Mouse (Mus musculus) gastrocnemius, adult 2 months (tissue): ENCODE results near the gene Trim47. TPM values are rescaled to one million over a fixed set of nuclear protein-coding genes. Genes with fewer than 3 reads are reported as not detected.

ENCODE experiments used
- DNase-seq: peaks from one replicate; pipeline ENCODE4 v3.0.0; 2022
- H3K27ac ChIP-seq: fragments of 200-600 bp; 2 replicates; pipeline ENCODE4 v1.8.1; 2022; ENCODE audit warnings: mild to moderate bottlenecking
- H3K4me3 ChIP-seq: fragments of 200-600 bp; 2 replicates; pipeline ENCODE4 v1.8.1; 2022; ENCODE audit warnings: mild to moderate bottlenecking, moderate library complexity
- CTCF ChIP-seq: fragments of 200-600 bp; IDR thresholded peaks from 2 replicates; pipeline ENCODE4 v1.8.1; 2022; ENCODE audit warnings: antibody characterized with exemption, mild to moderate bottlenecking, moderate library complexity
- intact Hi-C: fragments of 180-260 bp; cut with DNase I; formaldehyde crosslinking; loops from one replicate; pipeline ENCODE4 v1.15.1; 2025
- total RNA-seq, 2 experiments: library from RNA; stranded (reverse); gene quantifications; 2 replicates each; pipeline ENCODE4 v1.2.3; 2021

The Trim47 gene
- total RNA-seq, 2 experiments from 2014 or later: 6.0 to 12.2 TPM

GRCm38 (mm10) chr11:116088188-116088587 is 38.8 kb downstream of the Trim47 start:
- no peak overlapping the region; the same call in 1 of the 2 replicates for H3K4me3 ChIP-seq
- intact Hi-C loops: loop anchor here (5.0 kb wide), 1 partner anchor 134 kb away; no protein-coding TSS in a partner anchor
- H3K27ac ChIP-seq: peak overlapping the region; percentile 97
- no peak for DNase-seq
- no peak for TF ChIP-seq CTCF

- H3K4me3 ChIP-seq: peak overlapping the region; percentile 70
- peak; percentile 99; the same call in 1 of the 2 replicates for TF ChIP-seq CTCF
- intact Hi-C loops: loop anchor here (1.0 to 5.0 kb wide), 4 partner anchors 43 to 135 kb away; partner anchors contain the start of genes Acox1, Ten1 and Unk
- peak overlapping the region; percentile 97 for H3K27ac ChIP-seq
- DNase-seq: peak; percentile 94
These were observed 39.5 kb downstream of the Trim47 start for GRCm38 (mm10) chr11:116087194-116088130.

GRCm38 (mm10) chr11:116086258-116087193 is 40.5 kb downstream of the Trim47 start, which contains the start of gene Wbp2:
Gene Wbp2 (minus strand): TSS chr11:116086995.
- intact Hi-C loops: loop anchor here (1.0 to 5.0 kb wide), 4 partner anchors 44 to 136 kb away; partner anchors contain the start of genes Acox1, Ten1 and Unk
- DNase-seq: peak; percentile 97
- Histone ChIP-seq H3K4me3 (peak within 1 kb of the TSS; percentile 70), H3K27ac (peak within 1 kb of the TSS; percentile 97)
- no peak for TF ChIP-seq CTCF

GRCm38 (mm10) chr11:116084166-116084565 is 42.8 kb downstream of the Trim47 start:
- intact Hi-C loops: no loop called here
- Histone ChIP-seq H3K27ac (no peak overlapping the region), H3K4me3 (no peak overlapping the region)
- TF ChIP-seq CTCF: no peak
- peak; percentile 17 for DNase-seq

- DNase-seq: peak; percentile 15
- no peak overlapping the region for H3K4me3 ChIP-seq
- intact Hi-C loops: no loop called here
- TF ChIP-seq CTCF: no peak
- H3K27ac ChIP-seq: no peak overlapping the region
These were observed 43.8 kb downstream of the Trim47 start for GRCm38 (mm10) chr11:116083096-116083672.

GRCm38 (mm10) chr11:116081081-116081480 is 45.9 kb downstream of the Trim47 start:
- DNase-seq: peak; percentile 76

GRCm38 (mm10) chr11:116079511-116079910 is 47.5 kb downstream of the Trim47 start:
- peak; percentile 14 for DNase-seq
- no peak overlapping the region for H3K27ac ChIP-seq
- no peak overlapping the region for H3K4me3 ChIP-seq
- TF ChIP-seq CTCF: no peak
- intact Hi-C loops: no loop called here

More at GRCm38 (mm10) chr11:116081081-116081480, 45.9 kb downstream of the Trim47 start:
- no peak overlapping the region for H3K27ac ChIP-seq
- H3K4me3 ChIP-seq: no peak overlapping the region
- peak; percentile 66 for TF ChIP-seq CTCF
- intact Hi-C loops: no loop called here

GRCm38 (mm10) chr11:116078676-116079320 is 48.2 kb downstream of the Trim47 start:
- no peak for TF ChIP-seq CTCF
- Histone ChIP-seq H3K27ac (no peak overlapping the region), H3K4me3 (no peak overlapping the region)
- intact Hi-C loops: no loop called here
- DNase-seq: peak; percentile 16

GRCm38 (mm10) chr11:116078221-116078620 is 48.8 kb downstream of the Trim47 start:
- intact Hi-C loops: no loop called here
- DNase-seq: peak; percentile 60
- peak overlapping the region; percentile 54; the same call in 1 of the 2 replicates for H3K27ac ChIP-seq
- H3K4me3 ChIP-seq: peak overlapping the region; percentile 50
- no peak for TF ChIP-seq CTCF

- DNase-seq: peak; percentile 42
- peak within 1 kb of the TSS; percentile 50 for H3K4me3 ChIP-seq
- intact Hi-C loops: no loop called here
- H3K27ac ChIP-seq: peak within 1 kb of the TSS; percentile 54; the same call in 1 of the 2 replicates
- TF ChIP-seq CTCF: no peak; the same call in 1 of the 2 replicates
These were observed 49.4 kb downstream of the Trim47 start, which contains the start of gene Unc13d for GRCm38 (mm10) chr11:116077446-116078204. Gene Unc13d (minus strand): TSS chr11:116077961.
